8 mouse cellular contexts compared by ENCODE assay signal in the genomic region with DNA sequence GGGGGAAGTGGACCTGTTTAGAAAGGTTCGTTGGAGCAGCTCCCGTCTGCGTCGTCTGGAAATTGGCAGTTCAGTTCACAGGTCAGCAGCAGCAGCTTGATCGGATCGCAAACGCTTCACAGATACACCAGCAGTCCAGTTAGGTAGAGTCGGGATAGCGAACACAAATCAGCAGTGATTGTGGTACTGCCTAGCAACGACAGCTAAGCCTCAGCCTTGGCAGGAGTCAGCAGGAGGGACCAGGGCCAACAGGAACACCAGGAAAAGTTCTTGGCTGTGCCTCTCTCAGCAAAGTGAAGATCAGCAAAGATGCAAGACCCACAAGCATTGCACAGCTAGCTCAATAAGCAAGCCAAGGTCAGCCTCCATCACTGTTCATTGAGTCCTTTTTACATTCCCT.
DNase-seq lines count a peak whose midpoint lies in the region; ATAC-seq and TF ChIP-seq lines count a peak whose summit lies in the region.

No protein-coding gene starts in this region.

- no peak for TF ChIP-seq POLR2A in liver, adult 2 months (IDR thresholded peaks at IDR 0.05; ENCODE audit: extremely low read depth, insufficient read depth, low read length)

- no peaks in the 10 kb centered on the region for H3K9me3 ChIP-seq in intestine, embryonic 16.5 days (ENCODE audit: control insufficient read depth, low read length)

- ATAC-seq in intestine, embryonic 16.5 days: no peak
- ATAC-seq in megakaryocyte progenitor cell, adult 5-6 weeks (replicated peaks; ENCODE audit: poor library complexity): no peak

- H3K27ac ChIP-seq in liver, adult 2 months (replicated peaks; ENCODE audit: insufficient read depth, low read depth, low read length): no peak overlapping the region
- H3K27ac ChIP-seq in gastrocnemius, adult 2 months: peak overlapping the region; percentile 62
- peak overlapping the region; percentile 77; the same call in 1 of the 2 replicates for H3K27ac ChIP-seq in intestine, embryonic 16.5 days (ENCODE audit: low read length)

- no peak for TF ChIP-seq CTCF in liver, adult 2 months (IDR thresholded peaks at IDR 0.05; ENCODE audit: low read depth, low read length)
- no peak for TF ChIP-seq CTCF in gastrocnemius, adult 2 months (IDR thresholded peaks at IDR 0.05)

- H3K4me1 ChIP-seq in liver, adult 2 months (ENCODE audit: control insufficient read depth, insufficient read depth, low read length): peaks cover 1% of the 10 kb centered on the region
- H3K4me1 ChIP-seq in intestine, embryonic 16.5 days (ENCODE audit: control insufficient read depth, insufficient read depth, low read length): peaks cover 30% of the 10 kb centered on the region

- H3K27me3 ChIP-seq in liver, adult 2 months (ENCODE audit: control insufficient read depth, insufficient read depth, low read length): no peaks in the 10 kb centered on the region
- no peaks in the 10 kb centered on the region for H3K27me3 ChIP-seq in intestine, embryonic 16.5 days (replicated peaks; ENCODE audit: control insufficient read depth, insufficient read depth, low read length)

- intact Hi-C loops in gastrocnemius, adult 2 months (cut with DNase I): no loop called here
- intact Hi-C loops in left cerebral cortex, postnatal 4 days (cut with DNase I): no loop called here

- no peaks in the 10 kb centered on the region for H3K79me2 ChIP-seq in liver, adult 2 months (ENCODE audit: control insufficient read depth, insufficient read depth, low read length)

- WGBS in liver, adult 2 months: 77% methylated on average over 10 of the region's 10 CpGs
- WGBS in intestine, embryonic 16.5 days: 63% methylated on average over 10 of the region's 10 CpGs

- peak; percentile 7 for DNase-seq in liver, adult 2 months (ENCODE audit: extremely low read depth, low read depth, low spot score)
- DNase-seq in liver: no peak
- DNase-seq in gastrocnemius, adult 2 months: peak; percentile 88
- DNase-seq in left cerebral cortex, postnatal 4 days: peak; percentile 50
- DNase-seq in right cerebral cortex, postnatal 25 days: peak; percentile 44
- no peak for DNase-seq in thymus, adult 18-20 months

- H3K36me3 ChIP-seq in liver, adult 2 months (ENCODE audit: control insufficient read depth, insufficient read depth, low read length): no peaks in the 10 kb centered on the region
- H3K36me3 ChIP-seq in intestine, embryonic 16.5 days (ENCODE audit: control insufficient read depth, insufficient read depth, low read length): no peaks in the 10 kb centered on the region

- no peak overlapping the region for H3K4me3 ChIP-seq in liver, adult 2 months (ENCODE audit: insufficient read depth, low read depth, low read length)
- H3K4me3 ChIP-seq in gastrocnemius, adult 2 months: peak overlapping the region; percentile 48
- H3K4me3 ChIP-seq in intestine, embryonic 16.5 days (ENCODE audit: low read length): no peak overlapping the region

- H3K4me2 ChIP-seq in intestine, embryonic 16.5 days (ENCODE audit: low read depth, low read length): no peak overlapping the region

- H3K9ac ChIP-seq in liver, adult 2 months (ENCODE audit: low read depth, low read length): no peak overlapping the region
- no peak overlapping the region for H3K9ac ChIP-seq in intestine, embryonic 16.5 days (ENCODE audit: low read depth, low read length)

Comparison
In these comparisons a context has a peak if more than half of its experiments do, and no peak if none do; other contexts are left out.
1. DNase-seq: peak in liver, adult 2 months (single experiment), gastrocnemius, adult 2 months (single experiment), left cerebral cortex, postnatal 4 days (single experiment) and right cerebral cortex, postnatal 25 days (single experiment); none in liver (single experiment) and thymus, adult 18-20 months (0 of 2).